Mouse (Mus musculus) c-Kit-positive CD71-positive TER-119-positive erythroid progenitor cells, embryonic 14.5 days (primary cell): ENCODE measurements around the gene Ugt1a8.

Experiments used
- DNase-seq: peaks from one replicate; pipeline ENCODE4 v3.0.0-alpha.2; 2013; ENCODE audit warnings: low spot score

Ugt1a8 gene

DNA sequence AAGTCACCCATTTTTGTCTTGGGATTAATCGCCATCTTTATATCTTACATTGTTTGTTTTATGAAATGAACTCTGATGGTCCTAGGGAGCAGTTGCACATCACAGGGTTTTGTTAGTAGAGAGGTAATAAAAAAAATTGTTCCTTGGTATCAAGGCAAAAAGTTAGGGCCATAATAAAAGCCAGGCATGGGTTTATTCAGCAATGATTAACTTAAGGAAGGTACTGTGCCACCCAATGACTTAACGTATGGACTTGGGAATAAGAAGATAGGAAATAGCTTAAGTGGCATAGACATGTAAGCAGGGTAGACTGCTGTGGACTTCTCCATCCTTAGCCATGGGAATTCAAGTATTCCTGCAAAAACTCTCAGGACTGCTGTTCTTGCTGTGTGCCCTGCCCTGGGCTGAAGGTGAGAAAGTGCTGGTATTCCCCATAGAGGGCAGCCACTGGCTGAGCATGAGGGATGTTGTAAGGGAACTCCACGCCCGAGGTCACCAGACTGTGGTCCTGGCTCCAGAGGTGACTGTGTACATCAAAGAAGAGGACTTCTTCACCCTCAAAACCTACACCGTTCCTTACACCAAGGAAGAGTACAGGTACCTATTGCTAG, 98.8 kb downstream of the Ugt1a8 start:
- DNase-seq = no peak

GRCm38 (mm10) chr1:88192136-88192535, 104.5 kb downstream of the Ugt1a8 start:
- no peak for DNase-seq

- no peak for DNase-seq
Observed at GRCm38 (mm10) chr1:88195687-88196086, 108.1 kb downstream of the Ugt1a8 start.

GRCm38 (mm10) chr1:88197443-88197842, 109.8 kb downstream of the Ugt1a8 start:
- no peak for DNase-seq

- no peak for DNase-seq
Observed at GRCm38 (mm10) chr1:88199996-88200395, 112.4 kb downstream of the Ugt1a8 start.

GRCm38 (mm10) chr1:88200456-88200855, 112.8 kb downstream of the Ugt1a8 start, which contains the start of gene Ugt1a2:
TSS of gene Ugt1a2 (plus strand) at chr1:88200601.
- DNase-seq = no peak

DNA sequence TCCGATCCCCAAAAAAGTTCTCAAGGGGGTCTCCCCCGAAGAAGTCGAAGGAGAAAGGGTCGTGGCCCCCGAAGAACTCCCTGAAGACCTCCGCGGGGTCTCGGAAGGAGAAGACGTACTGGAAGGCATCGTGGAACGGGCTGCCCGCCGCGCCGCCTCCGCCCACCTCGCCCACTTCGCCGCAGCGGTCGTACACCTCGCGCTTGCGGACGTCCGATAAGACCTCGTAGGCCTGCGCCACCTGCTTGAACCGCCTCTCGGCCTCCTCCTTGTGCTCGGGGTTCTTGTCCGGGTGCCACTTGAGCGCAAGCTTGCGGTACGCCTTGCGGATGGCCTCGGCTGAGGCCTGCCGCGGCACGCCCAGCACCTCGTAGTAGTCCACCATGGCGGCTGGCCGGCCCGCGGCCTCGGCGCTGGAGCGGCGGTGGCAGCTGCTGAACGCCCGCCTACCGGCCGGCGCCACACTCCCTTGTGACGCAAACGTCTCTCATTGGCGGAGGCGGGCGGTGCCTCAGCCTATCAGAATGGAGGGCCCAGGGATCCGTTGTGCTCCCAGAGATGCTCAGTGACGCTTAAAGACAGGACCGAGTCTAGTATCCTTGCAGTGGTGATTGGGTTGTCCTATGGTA, 117.8 kb downstream of the Ugt1a8 start, which contains the start of gene Dnajb3:
TSS of gene Dnajb3 (minus strand) at position 489 of the 629 bp plus-strand sequence.
- DNase-seq = peak; percentile 77

- DNase-seq = peak; percentile 83
Observed at GRCm38 (mm10) chr1:88206843-88207479, 119.3 kb downstream of the Ugt1a8 start.

GRCm38 (mm10) chr1:88211812-88212211, 124.2 kb downstream of the Ugt1a8 start, which contains the start of gene Ugt1a1:
TSS of gene Ugt1a1 (plus strand) at chr1:88211959.
- no peak for DNase-seq

- no peak for DNase-seq
Observed at GRCm38 (mm10) chr1:88212341-88213045, 124.9 kb downstream of the Ugt1a8 start.

- no peak for DNase-seq
Observed at GRCm38 (mm10) chr1:88213061-88213460, 125.4 kb downstream of the Ugt1a8 start.

DNA sequence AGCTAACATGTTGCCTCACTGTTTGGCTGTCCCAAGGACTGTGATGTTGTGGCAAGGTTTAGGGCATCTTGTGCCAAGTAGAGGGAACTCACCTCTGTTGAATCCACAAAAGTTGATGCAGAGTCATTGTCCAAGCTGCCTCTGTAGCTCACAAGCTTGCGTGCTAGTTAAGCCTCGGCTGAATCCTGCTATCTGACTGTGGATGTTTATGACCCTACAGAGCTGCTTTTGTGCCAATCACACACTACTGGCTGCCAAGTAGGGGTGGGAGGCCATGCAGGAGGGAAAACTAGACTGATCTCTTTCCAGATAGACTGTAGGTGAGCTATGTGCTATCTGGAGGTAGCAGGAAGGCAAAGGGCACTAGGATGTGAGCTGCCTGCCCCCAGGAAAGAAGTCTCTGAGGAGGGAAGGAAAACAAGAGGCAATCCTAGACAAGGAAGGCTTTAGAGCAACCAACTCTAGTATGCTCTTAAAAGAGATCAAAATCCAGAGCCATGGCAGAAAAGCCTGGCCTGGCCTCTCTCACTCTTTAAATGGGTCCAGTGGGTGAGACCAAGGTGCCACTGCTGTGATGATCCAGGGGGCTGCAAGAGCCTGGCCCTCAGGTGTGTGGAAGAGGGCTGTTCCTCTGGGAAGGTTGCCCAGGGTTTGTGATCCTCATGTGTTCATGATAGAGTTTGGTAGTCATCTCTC, 126.3 kb downstream of the Ugt1a8 start:
- DNase-seq = no peak

DNA sequence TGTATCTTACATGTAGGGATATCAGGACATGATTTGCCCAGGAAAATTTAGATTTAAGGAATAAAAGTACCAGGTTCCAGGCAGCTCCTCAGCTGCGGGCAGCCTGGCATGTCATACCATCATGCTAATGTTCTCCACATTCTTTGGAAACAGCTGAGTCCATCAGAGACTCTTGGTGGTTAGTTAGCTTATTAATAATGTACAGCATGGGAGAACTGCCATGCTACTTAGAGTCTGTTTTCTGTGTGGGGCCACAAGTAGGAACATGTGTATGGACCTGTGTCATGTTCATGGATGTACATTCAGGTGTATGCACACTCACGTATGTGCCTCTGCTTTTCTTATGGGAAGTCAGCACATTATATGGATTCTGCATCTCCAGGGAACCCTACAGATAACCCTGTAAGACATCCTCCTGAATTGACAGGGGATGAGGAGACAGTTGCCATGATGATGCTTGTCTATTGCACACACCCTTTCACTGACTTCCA, 126.9 kb downstream of the Ugt1a8 start:
- no peak for DNase-seq

GRCm38 (mm10) chr1:88215466-88216380, 128.1 kb downstream of the Ugt1a8 start:
- no peak for DNase-seq

- no peak for DNase-seq
Observed at GRCm38 (mm10) chr1:88216551-88216950, 128.9 kb downstream of the Ugt1a8 start.

DNA sequence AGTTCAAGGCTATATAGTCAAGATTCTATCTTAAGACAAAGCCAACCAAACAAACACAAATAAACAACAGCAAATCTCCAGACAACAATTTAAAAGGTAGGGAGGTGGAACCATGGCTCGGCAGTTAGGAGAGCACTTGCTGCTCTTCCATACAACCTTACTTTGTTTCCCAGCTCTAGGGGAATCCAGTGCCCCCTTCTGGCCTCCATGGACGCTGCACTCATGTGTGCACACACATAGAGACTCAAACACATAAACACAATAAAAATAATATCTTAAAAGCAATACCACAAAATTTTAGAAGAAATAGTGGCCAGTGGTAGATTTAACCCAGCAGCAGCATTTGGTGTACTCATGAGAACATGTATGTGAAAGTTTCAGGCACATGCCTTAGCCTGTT, 129.5 kb downstream of the Ugt1a8 start:
- DNase-seq = no peak

- no peak for DNase-seq
Observed at GRCm38 (mm10) chr1:88217576-88217975, 130.0 kb downstream of the Ugt1a8 start.

GRCm38 (mm10) chr1:88218051-88218450, 130.4 kb downstream of the Ugt1a8 start:
- no peak for DNase-seq

GRCm38 (mm10) chr1:88218591-88218990, 131.0 kb downstream of the Ugt1a8 start:
- DNase-seq = no peak

DNA sequence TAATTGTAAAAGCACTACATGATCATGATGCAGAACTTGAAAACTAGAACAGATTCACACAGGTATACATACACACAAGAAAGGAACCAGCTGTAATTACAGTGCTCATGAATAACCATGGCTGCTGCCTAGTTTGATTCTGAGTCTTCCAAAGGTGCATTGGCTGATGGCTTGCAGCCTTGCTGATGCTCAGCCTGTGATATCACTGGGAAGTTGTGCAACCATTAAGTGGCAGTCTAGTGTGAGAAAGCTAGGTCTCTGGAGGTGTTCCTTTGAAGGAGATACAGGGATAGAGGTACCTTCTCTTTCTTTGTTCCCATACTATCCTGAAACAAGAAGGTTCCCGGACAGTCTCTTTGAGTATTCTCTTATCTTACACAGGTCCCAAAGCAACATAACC, 131.4 kb downstream of the Ugt1a8 start:
- no peak for DNase-seq

- DNase-seq = no peak
Observed at GRCm38 (mm10) chr1:88220336-88220735, 132.7 kb downstream of the Ugt1a8 start.
